Mouse (Mus musculus) bone marrow, adult 2 months (tissue): ENCODE measurements around the gene Nek9.

ENCODE experiments used
- CTCF ChIP-seq: fragments of 200-500 bp; IDR thresholded peaks from 2 replicates; pipeline ENCODE4 v1.5.1; 2011; ENCODE audit warnings: low read length, control low read depth; ENCODE audit not compliant: control insufficient read depth, insufficient read depth
- POLR2A ChIP-seq: fragments of 200-500 bp; IDR thresholded peaks from 2 replicates; pipeline ENCODE4 v1.6.1; 2011; ENCODE audit warnings: low read depth, mild to moderate bottlenecking, control low read depth, low read length, borderline replicate concordance; ENCODE audit not compliant: control insufficient read depth

DNA sequence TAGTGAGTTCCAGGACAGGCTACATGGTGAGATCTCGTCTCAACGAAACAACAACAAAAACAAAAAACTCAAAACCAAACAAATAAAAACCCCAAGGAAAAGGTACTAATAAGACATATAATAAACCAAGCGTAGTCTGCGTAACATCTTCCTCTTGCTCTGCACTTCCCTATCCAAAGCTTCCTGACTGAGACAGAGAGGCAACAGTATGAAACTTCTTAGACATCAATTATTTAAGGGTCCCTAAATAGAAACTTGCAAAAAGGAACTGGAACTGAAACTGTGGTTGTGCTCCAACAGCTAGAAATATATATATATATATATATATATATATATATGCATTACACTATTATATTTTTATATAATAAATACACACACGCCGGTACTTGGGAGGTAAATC is 6.4 kb upstream of the Nek9 start:
- TF ChIP-seq CTCF = no peak
- no peak for TF ChIP-seq POLR2A
